Mouse (Mus musculus): ENCODE data around the gene Twsg1.

- no peak for TF ChIP-seq EP300 (IDR thresholded peaks at IDR 0.05; ENCODE audit: insufficient read depth, low read depth, low read length)
- no peak for TF ChIP-seq CTCF (IDR thresholded peaks at IDR 0.05; ENCODE audit: low read depth, low read length)
These were observed 61.5 kb downstream of the Twsg1 start for GRCm38 (mm10) chr17:65889476-65889875.
